ENCODE assay signal across 14 mouse cellular contexts in the genomic region with DNA sequence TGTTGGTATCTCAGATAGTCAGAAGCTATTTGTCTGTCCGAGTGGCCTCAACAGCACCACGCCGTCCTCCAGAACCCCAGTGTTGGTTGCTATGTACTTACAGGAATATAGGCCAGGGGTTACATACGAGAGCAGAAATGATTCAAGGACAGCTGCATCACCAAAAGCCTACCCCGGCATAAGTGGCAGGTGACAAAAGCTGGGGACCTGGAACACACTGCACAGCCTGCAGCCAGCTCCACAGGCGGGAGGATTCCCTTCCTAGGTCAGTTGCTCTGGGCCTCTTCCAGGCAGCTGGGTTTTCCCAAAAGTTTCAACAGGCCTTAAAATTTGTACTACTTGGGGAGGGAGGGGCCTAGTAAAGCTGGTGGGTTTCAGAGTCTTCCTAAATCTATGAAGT. TPM values are rescaled to one million over a fixed set of nuclear protein-coding genes. Genes with fewer than 3 reads are reported as not detected.
DNase-seq lines count a peak whose midpoint lies in the region; ATAC-seq and TF ChIP-seq lines count a peak whose summit lies in the region.
"Had no signal": no experiment of that assay in that cellular context is flagged by ENCODE, and none has a peak within 500 bp of the region (broad histone marks: within the 10 kb centered on the region; RNA-seq: fewer than 3 reads in every experiment).

No protein-coding gene starts in this region.

- H3K4me2 ChIP-seq in hindbrain, embryonic 13.5 days: no peak overlapping the region
- H3K4me2 ChIP-seq: embryonic facial prominence, embryonic 13.5 days; forebrain, embryonic 12.5 days; hindbrain, embryonic 15.5 days had no signal

- 90% methylated on average over 6 of the region's 6 CpGs for WGBS in hindbrain, embryonic 13.5 days
- WGBS in hindbrain, embryonic 10.5 days: 93% methylated on average over 6 of the region's 6 CpGs

- DNase-seq in hindbrain, embryonic 10.5 days (ENCODE audit: low spot score): no peak
- peak; percentile 25 to 33 for DNase-seq in heart, adult 9 months (ENCODE audit: low spot score in 2 of 2)
- peak; percentile 22 to 40 for DNase-seq in heart, postnatal 14 days
- DNase-seq in left cerebral cortex, adult 11 months (ENCODE audit: low spot score): no peak
- DNase-seq in spleen, postnatal 14 days (ENCODE audit: low spot score in 2 of 2): no peak
- DNase-seq: adrenal gland, postnatal 36 days; kidney, adult 18-20 months; retina, postnatal 1 day had no signal

- H3K27ac ChIP-seq in hindbrain, embryonic 13.5 days: no peak overlapping the region
- H3K27ac ChIP-seq in hindbrain, embryonic 10.5 days: no peak overlapping the region
- H3K27ac ChIP-seq: embryonic facial prominence, embryonic 13.5 days; forebrain, embryonic 12.5 days; hindbrain, embryonic 15.5 days had no signal

- H3K27me3 ChIP-seq in hindbrain, embryonic 13.5 days: no peaks in the 10 kb centered on the region
- no peaks in the 10 kb centered on the region for H3K27me3 ChIP-seq in hindbrain, embryonic 10.5 days (ENCODE audit: insufficient read depth, poor library complexity, severe bottlenecking)
- H3K27me3 ChIP-seq in E14TG2a.4 (ENCODE audit: insufficient read depth, low read length): no peaks in the 10 kb centered on the region
- H3K27me3 ChIP-seq: embryonic facial prominence, embryonic 13.5 days; forebrain, embryonic 12.5 days; hindbrain, embryonic 15.5 days; liver, embryonic 15.5 days had no signal

- peaks cover 48% of the 10 kb centered on the region for H3K4me1 ChIP-seq in hindbrain, embryonic 13.5 days (replicated peaks)
- peaks cover 39% of the 10 kb centered on the region for H3K4me1 ChIP-seq in hindbrain, embryonic 10.5 days (replicated peaks)
- H3K4me1 ChIP-seq in E14TG2a.4 (replicated peaks; ENCODE audit: low read depth, low read length): peaks cover 86% of the 10 kb centered on the region

- intact Hi-C loops in heart, postnatal 14 days (cut with DNase I): no loop called here

- ATAC-seq in hindbrain, embryonic 13.5 days (ENCODE audit: low FRiP score): no peak

- 0 out of 2 replicates have a peak overlapping the region, but pooled peaks have one; percentile 55 for H3K9ac ChIP-seq in hindbrain, embryonic 13.5 days
- H3K9ac ChIP-seq: embryonic facial prominence, embryonic 13.5 days; forebrain, embryonic 12.5 days; hindbrain, embryonic 15.5 days; liver, embryonic 15.5 days had no signal

- TF ChIP-seq CTCF in E14TG2a.4 (conservative IDR thresholded peaks at IDR 0.05; ENCODE audit: low read length): no peak

- peaks cover 11% of the 10 kb centered on the region for H3K36me3 ChIP-seq in hindbrain, embryonic 13.5 days
- peaks cover 62% of the 10 kb centered on the region for H3K36me3 ChIP-seq in hindbrain, embryonic 10.5 days
- peaks cover 64% of the 10 kb centered on the region for H3K36me3 ChIP-seq in E14TG2a.4 (ENCODE audit: insufficient read depth, low read length)
- H3K36me3 ChIP-seq: hindbrain, embryonic 15.5 days had no signal

- no peaks in the 10 kb centered on the region for H3K9me3 ChIP-seq in hindbrain, embryonic 13.5 days
- no peaks in the 10 kb centered on the region for H3K9me3 ChIP-seq in hindbrain, embryonic 10.5 days
- H3K9me3 ChIP-seq in E14TG2a.4 (ENCODE audit: low read length): no peaks in the 10 kb centered on the region
- H3K9me3 ChIP-seq: embryonic facial prominence, embryonic 13.5 days; forebrain, embryonic 12.5 days; hindbrain, embryonic 15.5 days; liver, embryonic 15.5 days had no signal

- H3K4me3 ChIP-seq in hindbrain, embryonic 13.5 days: no peak overlapping the region
- no peak overlapping the region for H3K4me3 ChIP-seq in hindbrain, embryonic 10.5 days
- H3K4me3 ChIP-seq in E14TG2a.4 (replicated peaks; ENCODE audit: low read length): peak overlapping the region; percentile 37
- H3K4me3 ChIP-seq: embryonic facial prominence, embryonic 13.5 days; forebrain, embryonic 12.5 days; hindbrain, embryonic 15.5 days; liver, embryonic 15.5 days had no signal

RNA-seq across cellular contexts. Expression of gene Get4, which starts 3.7 kb away (rescaled TPM):
- 113 TPM in 2 replicates for polyA plus RNA-seq in hindbrain, embryonic 13.5 days (2015; fragmentation: Nextera tagmentation; extraction: Ambion mirVana)
- 171 and 185 TPM in 2 replicates for polyA plus RNA-seq in hindbrain, embryonic 10.5 days (2016; fragmentation: Nextera tagmentation; extraction: Ambion mirVana)
- 10 to 100 TPM; 42.6 to 48.1 TPM for total RNA-seq in heart, postnatal 14 days (2021)

RNA-seq across cellular contexts. Expression of gene Sun1, which starts 55.3 kb away (rescaled TPM):
- polyA plus RNA-seq in hindbrain, embryonic 13.5 days (2015; fragmentation: Nextera tagmentation; extraction: Ambion mirVana): 43.6 and 44.7 TPM in 2 replicates
- polyA plus RNA-seq in hindbrain, embryonic 10.5 days (2016; fragmentation: Nextera tagmentation; extraction: Ambion mirVana): 44.1 and 50.2 TPM in 2 replicates
- total RNA-seq in heart, postnatal 14 days (2021): 10 to 100 TPM; 44.7 to 49.5 TPM

Comparison
In these comparisons a context has a peak if more than half of its experiments do, and no peak if none do; other contexts are left out.
1. DNase-seq: peak in heart, adult 9 months (2 of 2) and heart, postnatal 14 days (2 of 2); none in hindbrain, embryonic 10.5 days (single experiment), left cerebral cortex, adult 11 months (single experiment) and spleen, postnatal 14 days (0 of 2).